In genomic region chr16:75617651-75618349, GRCm38 (mm10) we compare ENCODE assay signal across 9 mouse cellular contexts. TPM values are rescaled to one million over a fixed set of nuclear protein-coding genes. Genes with fewer than 3 reads are reported as not detected.
A peak's percentile ranks its signal among the peaks of the same experiment; 100 is the strongest.
DNase-seq lines count a peak whose midpoint lies in the region; ATAC-seq lines count a peak whose summit lies in the region.
"Had no signal": no experiment of that assay in that cellular context is flagged by ENCODE, and none has a peak within 500 bp of the region (broad histone marks: within the 10 kb centered on the region; RNA-seq: fewer than 3 reads in every experiment).

No protein-coding gene starts in this region.

- H3K4me2 ChIP-seq in midbrain, embryonic 11.5 days = no peak overlapping the region
- H3K4me2 ChIP-seq: heart, embryonic 15.5 days had no signal

- H3K36me3 ChIP-seq in midbrain, embryonic 11.5 days (ENCODE audit: control insufficient read depth, insufficient read depth, low read length) = no peaks in the 10 kb centered on the region
- H3K36me3 ChIP-seq: heart, embryonic 15.5 days had no signal

- DNase-seq in cerebellum, postnatal 14 days = peak; percentile 52 to 55
- no peak for DNase-seq in cerebellum, adult 8-10 months
- peak; percentile 24 for DNase-seq in right cerebral cortex, postnatal 14 days
- no peak for DNase-seq in right cerebral cortex, postnatal 25 days
- peak; percentile 54 for DNase-seq in embryo, embryonic 11.5 days (ENCODE audit: low read depth, low spot score)
- peak; percentile 91 for DNase-seq in midbrain, embryonic 11.5 days (ENCODE audit: low spot score, missing footprints)
- no peak for DNase-seq in urinary bladder, postnatal 4 days (ENCODE audit: low spot score in 2 of 2)

- WGBS in midbrain, embryonic 11.5 days = 74% methylated on average over 2 of the region's 2 CpGs

- H3K9me3 ChIP-seq in midbrain, embryonic 11.5 days (ENCODE audit: control insufficient read depth, low read length) = no peaks in the 10 kb centered on the region
- H3K9me3 ChIP-seq: heart, embryonic 15.5 days had no signal

- H3K9ac ChIP-seq in midbrain, embryonic 11.5 days (ENCODE audit: low read length) = no peak overlapping the region
- H3K9ac ChIP-seq: heart, embryonic 15.5 days had no signal

- no peak overlapping the region for H3K27ac ChIP-seq in midbrain, embryonic 11.5 days (ENCODE audit: low read depth, low read length)
- H3K27ac ChIP-seq: heart, embryonic 15.5 days had no signal

- no peak overlapping the region for H3K4me3 ChIP-seq in midbrain, embryonic 11.5 days (ENCODE audit: low read depth, low read length)
- H3K4me3 ChIP-seq: heart, embryonic 15.5 days had no signal

- no peaks in the 10 kb centered on the region for H3K27me3 ChIP-seq in midbrain, embryonic 11.5 days (ENCODE audit: control insufficient read depth, insufficient read depth, low read length)
- H3K27me3 ChIP-seq: heart, embryonic 15.5 days had no signal

- no peaks in the 10 kb centered on the region for H3K4me1 ChIP-seq in midbrain, embryonic 11.5 days (ENCODE audit: control insufficient read depth, insufficient read depth, low read length)
- H3K4me1 ChIP-seq: heart, embryonic 15.5 days had no signal

- ATAC-seq in inflammation-experienced regulatory T-cells, adult 6 months = peak; percentile 91
- ATAC-seq in midbrain, embryonic 11.5 days (ENCODE audit: low FRiP score) = peak; percentile 71

RNA-seq across cellular contexts. Expression of gene Rbm11, which starts 25.2 kb away (rescaled TPM):
- polyA plus RNA-seq in inflammation-experienced regulatory T-cells, adult 6 months (2017; shearing (Covaris generic)) = 1 to 10 TPM in 2 of 3 experiments, under 1 TPM in 1; 0.69 to 2.5 (median 1.5) TPM
- 0.79 and 0.91 TPM in 2 replicates for polyA plus RNA-seq in midbrain, embryonic 11.5 days (2014; fragmentation: Nextera tagmentation; extraction: Ambion mirVana)

RNA-seq across cellular contexts. Expression of gene Lipi, which starts 31.9 kb away (rescaled TPM):
- not detected for polyA plus RNA-seq in inflammation-experienced regulatory T-cells, adult 6 months (2017; shearing (Covaris generic))
- not detected in 2 replicates for polyA plus RNA-seq in midbrain, embryonic 11.5 days (2014; fragmentation: Nextera tagmentation; extraction: Ambion mirVana)
- polyA plus RNA-seq: heart, embryonic 15.5 days had no signal

Comparison
In these comparisons a context has a peak if more than half of its experiments do, and no peak if none do; other contexts are left out.
1. DNase-seq: peak in cerebellum, postnatal 14 days (2 of 2), right cerebral cortex, postnatal 14 days (single experiment), embryo, embryonic 11.5 days (single experiment) and midbrain, embryonic 11.5 days (single experiment); none in cerebellum, adult 8-10 months (single experiment), right cerebral cortex, postnatal 25 days (single experiment) and urinary bladder, postnatal 4 days (0 of 2).